In genomic region chr6:141250296-141250629, GRCm38 (mm10) we compare ENCODE assay signal across 8 mouse cellular contexts. TPM values are rescaled to one million over a fixed set of nuclear protein-coding genes. Genes with fewer than 3 reads are reported as not detected.
DNase-seq lines count a peak whose midpoint lies in the region; ATAC-seq and TF ChIP-seq lines count a peak whose summit lies in the region.

No protein-coding gene starts in this region.

- H3K9me3 ChIP-seq in embryonic facial prominence, embryonic 15.5 days (replicated peaks) = no peaks in the 10 kb centered on the region
- no peaks in the 10 kb centered on the region for H3K9me3 ChIP-seq in hindbrain, embryonic 11.5 days (ENCODE audit: control insufficient read depth, low read length)
- no peaks in the 10 kb centered on the region for H3K9me3 ChIP-seq in liver, embryonic 15.5 days (replicated peaks)

- H3K27ac ChIP-seq in layer of hippocampus, adult 2 months = peak overlapping the region; percentile 43; the same call in 1 of the 2 replicates
- H3K27ac ChIP-seq in embryonic facial prominence, embryonic 15.5 days (replicated peaks) = peak overlapping the region; percentile 86
- H3K27ac ChIP-seq in hindbrain, embryonic 11.5 days (ENCODE audit: low read depth, low read length) = no peak overlapping the region
- H3K27ac ChIP-seq in liver, embryonic 15.5 days (replicated peaks) = no peak overlapping the region

- H3K9ac ChIP-seq in embryonic facial prominence, embryonic 15.5 days = peak overlapping the region; percentile 74
- peak overlapping the region; percentile 43 for H3K9ac ChIP-seq in hindbrain, embryonic 11.5 days (ENCODE audit: low read depth, low read length)
- no peak overlapping the region for H3K9ac ChIP-seq in liver, embryonic 15.5 days

- no peak for TF ChIP-seq CTCF in layer of hippocampus, adult 2 months (conservative IDR thresholded peaks at IDR 0.05)

- peak overlapping the region; percentile 86 for H3K4me2 ChIP-seq in embryonic facial prominence, embryonic 15.5 days (replicated peaks)
- H3K4me2 ChIP-seq in hindbrain, embryonic 11.5 days (replicated peaks; ENCODE audit: low read depth, low read length) = peak overlapping the region; percentile 96
- peak overlapping the region; percentile 59 for H3K4me2 ChIP-seq in liver, embryonic 15.5 days

- H3K36me3 ChIP-seq in embryonic facial prominence, embryonic 15.5 days = no peaks in the 10 kb centered on the region
- no peaks in the 10 kb centered on the region for H3K36me3 ChIP-seq in hindbrain, embryonic 11.5 days (ENCODE audit: control insufficient read depth, insufficient read depth, low read length)
- no peaks in the 10 kb centered on the region for H3K36me3 ChIP-seq in liver, embryonic 15.5 days (replicated peaks)

- DNase-seq in layer of hippocampus, adult 2 months (ENCODE audit: low spot score in 2 of 2) = no peak
- DNase-seq in layer of hippocampus, adult 9-10 months (ENCODE audit: low spot score) = no peak
- no peak for DNase-seq in hindbrain, embryonic 11.5 days (ENCODE audit: low spot score)
- peak; percentile 6 for DNase-seq in testis, postnatal 14 days (ENCODE audit: low spot score)
- no peak for DNase-seq in c-Kit-positive CD71-positive TER-119-positive erythroid progenitor cells, embryonic 14.5 days (ENCODE audit: low spot score)

- H3K4me3 ChIP-seq in layer of hippocampus, adult 2 months = peak overlapping the region; percentile 53
- H3K4me3 ChIP-seq in embryonic facial prominence, embryonic 15.5 days (replicated peaks) = peak overlapping the region; percentile 72
- H3K4me3 ChIP-seq in hindbrain, embryonic 11.5 days (ENCODE audit: low read depth, low read length) = peak overlapping the region; percentile 62
- peak overlapping the region; percentile 43 for H3K4me3 ChIP-seq in liver, embryonic 15.5 days (replicated peaks)

- peaks cover 18% of the 10 kb centered on the region for H3K4me1 ChIP-seq in embryonic facial prominence, embryonic 15.5 days
- peaks cover 2% of the 10 kb centered on the region; the same call in 1 of the 2 replicates for H3K4me1 ChIP-seq in hindbrain, embryonic 11.5 days (replicated peaks; ENCODE audit: control insufficient read depth, insufficient read depth, low read length)
- no peaks in the 10 kb centered on the region for H3K4me1 ChIP-seq in liver, embryonic 15.5 days (replicated peaks)

- WGBS in embryonic facial prominence, embryonic 15.5 days = 1% methylated on average over 22 of the region's 22 CpGs
- WGBS in hindbrain, embryonic 11.5 days = under 1% methylated on average over 22 of the region's 22 CpGs
- WGBS in liver, embryonic 15.5 days (ENCODE audit: insufficient replicate concordance) = 6% methylated on average over 22 of the region's 22 CpGs

- ATAC-seq in embryonic facial prominence, embryonic 15.5 days (ENCODE audit: insufficient number of reproducible peaks, low FRiP score, low TSS enrichment, low read depth) = no peak
- no peak; the same call in 1 of the 2 replicates for ATAC-seq in hindbrain, embryonic 11.5 days (ENCODE audit: low FRiP score)
- no peak for ATAC-seq in liver, embryonic 15.5 days (ENCODE audit: insufficient read depth)
- ATAC-seq in erythroid progenitor cell, adult 5-6 weeks (replicated peaks; ENCODE audit: low FRiP score, poor library complexity, severe bottlenecking) = no peak

- H3K27me3 ChIP-seq in embryonic facial prominence, embryonic 15.5 days = peaks cover 16% of the 10 kb centered on the region
- peaks cover 15% of the 10 kb centered on the region for H3K27me3 ChIP-seq in hindbrain, embryonic 11.5 days (ENCODE audit: control insufficient read depth, insufficient read depth, low read length)
- peaks cover 34% of the 10 kb centered on the region for H3K27me3 ChIP-seq in liver, embryonic 15.5 days

RNA-seq across cellular contexts. Expression of gene Pde3a, which starts 1.2 kb away (rescaled TPM):
- total RNA-seq in layer of hippocampus, adult 2 months (2021) = 1 to 10 TPM; 3.1 to 3.4 TPM
- polyA plus RNA-seq in embryonic facial prominence, embryonic 15.5 days (2015; fragmentation: Nextera tagmentation; extraction: Ambion mirVana) = 5.8 and 6.2 TPM in 2 replicates
- polyA plus RNA-seq in hindbrain, embryonic 11.5 days (2014; fragmentation: Nextera tagmentation; extraction: Ambion mirVana) = 1.9 and 3.0 TPM in 2 replicates
- polyA plus RNA-seq in liver, embryonic 15.5 days (2015; fragmentation: Nextera tagmentation; extraction: Ambion mirVana) = 1.0 and 1.5 TPM in 2 replicates
- not detected in 2 replicates for total RNA-seq in erythroid progenitor cell, adult 5-6 weeks (2015; ENCODE audit: low replicate concordance)
- total RNA-seq in erythroid progenitor cell, adult 5-6 weeks (2017; ENCODE audit: low replicate concordance) = not detected in 2 replicates

Comparison
In these comparisons a context has a peak if more than half of its experiments do, and no peak if none do; other contexts are left out.
1. H3K27ac ChIP-seq: peak in layer of hippocampus, adult 2 months (single experiment) and embryonic facial prominence, embryonic 15.5 days (single experiment); none in hindbrain, embryonic 11.5 days (single experiment) and liver, embryonic 15.5 days (single experiment).
2. Peak in every context shown above with its lines, with median percentiles within 50 percentile points of each other: H3K4me3 ChIP-seq and H3K4me2 ChIP-seq.